In the genomic region with DNA sequence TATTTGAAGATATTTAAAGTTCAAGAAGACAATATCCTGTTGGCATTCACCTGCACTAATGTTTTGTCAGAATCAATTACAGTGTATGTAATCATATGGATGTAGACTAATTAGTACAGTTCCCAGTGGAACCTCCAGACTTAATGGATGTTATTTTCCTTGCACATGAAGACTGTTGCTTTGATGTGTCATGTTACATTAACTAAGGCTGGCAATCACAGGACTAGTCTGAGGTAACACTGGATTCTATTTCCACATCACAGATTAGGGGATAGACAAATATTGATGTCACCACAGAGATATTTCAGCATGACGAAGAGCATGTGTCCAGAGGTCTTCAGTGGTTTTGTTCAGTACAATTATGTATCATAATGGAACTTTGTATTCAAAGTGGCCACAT, we compare ENCODE assay signal across 25 mouse cellular contexts.
DNase-seq lines count a peak whose midpoint lies in the region; ATAC-seq and TF ChIP-seq lines count a peak whose summit lies in the region.
"Had no signal": no experiment of that assay in that cellular context is flagged by ENCODE, and none has a peak within 500 bp of the region (broad histone marks: within the 10 kb centered on the region; RNA-seq: fewer than 3 reads in every experiment).

No protein-coding gene starts in this region.

- DNase-seq in midbrain, embryonic 14.5 days, result peak; percentile 39
- DNase-seq in midbrain, embryonic 11.5 days (ENCODE audit: low spot score, missing footprints), result no peak
- DNase-seq in Muller cell, postnatal 12 days (ENCODE audit: inconsistent ontology term), result peak; percentile 71
- peak; percentile 17 for DNase-seq in midbrain, postnatal 0 days (ENCODE audit: low spot score)
- no peak for DNase-seq in spleen, adult 12 weeks (ENCODE audit: low spot score)
- no peak for DNase-seq in layer of hippocampus, adult 8-10 months (ENCODE audit: low spot score in 2 of 2)
- DNase-seq in urinary bladder, postnatal 10 days (ENCODE audit: low spot score), result no peak
- DNase-seq: adrenal gland, postnatal 10 days; B cell, adult 2 months; cerebellum, adult 11-12 months; cerebellum, adult 9-11 months; cerebellum, postnatal 36 days; gastrocnemius, adult 2 months; gastrocnemius, postnatal 25 days; heart, adult 11 months; heart, postnatal 36 days had no signal

- no peak overlapping the region for H3K4me3 ChIP-seq in midbrain, embryonic 14.5 days (replicated peaks; ENCODE audit: low read depth, low read length)
- H3K4me3 ChIP-seq in midbrain, embryonic 11.5 days (ENCODE audit: low read depth, low read length), result no peak overlapping the region
- no peak overlapping the region for H3K4me3 ChIP-seq in embryonic facial prominence, embryonic 12.5 days
- no peak overlapping the region for H3K4me3 ChIP-seq in midbrain, postnatal 0 days (ENCODE audit: low read depth, low read length)
- H3K4me3 ChIP-seq: embryonic facial prominence, embryonic 15.5 days; erythroblast, embryonic 14.5 days; forebrain, embryonic 10.5 days; gastrocnemius, adult 2 months; heart, embryonic 13.5 days; hindbrain, embryonic 15.5 days had no signal

- H3K9me3 ChIP-seq in midbrain, embryonic 14.5 days (ENCODE audit: control insufficient read depth, low read length), result no peaks in the 10 kb centered on the region
- H3K9me3 ChIP-seq in midbrain, embryonic 11.5 days (ENCODE audit: control insufficient read depth, low read length), result no peaks in the 10 kb centered on the region
- no peaks in the 10 kb centered on the region for H3K9me3 ChIP-seq in embryonic facial prominence, embryonic 12.5 days
- no peaks in the 10 kb centered on the region for H3K9me3 ChIP-seq in midbrain, postnatal 0 days (ENCODE audit: low read length)
- H3K9me3 ChIP-seq: embryonic facial prominence, embryonic 15.5 days; forebrain, embryonic 10.5 days; G1E; heart, embryonic 13.5 days; hindbrain, embryonic 15.5 days had no signal

- H3K36me3 ChIP-seq in midbrain, embryonic 14.5 days (ENCODE audit: control insufficient read depth, insufficient read depth, low read length), result no peaks in the 10 kb centered on the region
- no peaks in the 10 kb centered on the region for H3K36me3 ChIP-seq in midbrain, embryonic 11.5 days (ENCODE audit: control insufficient read depth, insufficient read depth, low read length)
- no peaks in the 10 kb centered on the region for H3K36me3 ChIP-seq in embryonic facial prominence, embryonic 12.5 days
- no peaks in the 10 kb centered on the region for H3K36me3 ChIP-seq in midbrain, postnatal 0 days (ENCODE audit: insufficient read depth, low read length)
- H3K36me3 ChIP-seq: embryonic facial prominence, embryonic 15.5 days; forebrain, embryonic 10.5 days; G1E; heart, embryonic 13.5 days; hindbrain, embryonic 15.5 days had no signal

- no peak overlapping the region for H3K4me2 ChIP-seq in midbrain, embryonic 14.5 days (ENCODE audit: low read length)
- H3K4me2 ChIP-seq in midbrain, embryonic 11.5 days, result no peak overlapping the region
- no peak overlapping the region for H3K4me2 ChIP-seq in embryonic facial prominence, embryonic 12.5 days (replicated peaks)
- H3K4me2 ChIP-seq in midbrain, postnatal 0 days (ENCODE audit: low read depth, low read length, poor library complexity, severe bottlenecking), result no peak overlapping the region
- H3K4me2 ChIP-seq: embryonic facial prominence, embryonic 15.5 days; heart, embryonic 13.5 days; hindbrain, embryonic 15.5 days had no signal

- no peak overlapping the region for H3K9ac ChIP-seq in midbrain, embryonic 14.5 days (replicated peaks; ENCODE audit: low read length)
- H3K9ac ChIP-seq in midbrain, embryonic 11.5 days (ENCODE audit: low read length), result no peak overlapping the region
- no peak overlapping the region for H3K9ac ChIP-seq in embryonic facial prominence, embryonic 12.5 days
- H3K9ac ChIP-seq in midbrain, postnatal 0 days (replicated peaks; ENCODE audit: low read length, poor library complexity, severe bottlenecking), result no peak overlapping the region
- H3K9ac ChIP-seq: embryonic facial prominence, embryonic 15.5 days; heart, embryonic 13.5 days; hindbrain, embryonic 15.5 days had no signal

- H3K27me3 ChIP-seq in midbrain, embryonic 14.5 days (ENCODE audit: control insufficient read depth, insufficient read depth, low read length), result no peaks in the 10 kb centered on the region
- no peaks in the 10 kb centered on the region for H3K27me3 ChIP-seq in midbrain, embryonic 11.5 days (ENCODE audit: control insufficient read depth, insufficient read depth, low read length)
- no peaks in the 10 kb centered on the region for H3K27me3 ChIP-seq in embryonic facial prominence, embryonic 12.5 days
- H3K27me3 ChIP-seq in midbrain, postnatal 0 days (ENCODE audit: insufficient read depth, low read length), result no peaks in the 10 kb centered on the region
- H3K27me3 ChIP-seq: embryonic facial prominence, embryonic 15.5 days; heart, embryonic 13.5 days; hindbrain, embryonic 15.5 days had no signal

- 0 out of 2 replicates have a peak, but pooled peaks have one; percentile 31 for ATAC-seq in midbrain, embryonic 14.5 days (ENCODE audit: low FRiP score, low TSS enrichment)
- no peak for ATAC-seq in midbrain, embryonic 11.5 days (ENCODE audit: low FRiP score)
- 0 out of 2 replicates have a peak, but pooled peaks have one; percentile 47 for ATAC-seq in embryonic facial prominence, embryonic 12.5 days (ENCODE audit: insufficient number of reproducible peaks, insufficient read depth, low FRiP score, low TSS enrichment)
- ATAC-seq in midbrain, postnatal 0 days (ENCODE audit: low FRiP score), result no peak
- ATAC-seq: CD4-positive, CD25-positive, alpha-beta regulatory T cell, adult 4 months; forebrain, embryonic 14.5 days had no signal

- no peak overlapping the region for H3K27ac ChIP-seq in midbrain, embryonic 14.5 days (replicated peaks; ENCODE audit: low read depth, low read length)
- H3K27ac ChIP-seq in midbrain, embryonic 11.5 days (ENCODE audit: low read depth, low read length), result no peak overlapping the region
- H3K27ac ChIP-seq in embryonic facial prominence, embryonic 12.5 days, result no peak overlapping the region
- H3K27ac ChIP-seq in midbrain, postnatal 0 days (ENCODE audit: low read depth, low read length), result no peak overlapping the region
- H3K27ac ChIP-seq: embryonic facial prominence, embryonic 15.5 days; forebrain, embryonic 10.5 days; gastrocnemius, adult 2 months; heart, embryonic 13.5 days; hindbrain, embryonic 15.5 days had no signal

- H3K4me1 ChIP-seq in midbrain, embryonic 14.5 days (ENCODE audit: control insufficient read depth, insufficient read depth, low read length), result no peaks in the 10 kb centered on the region
- H3K4me1 ChIP-seq in midbrain, embryonic 11.5 days (ENCODE audit: control insufficient read depth, insufficient read depth, low read length), result no peaks in the 10 kb centered on the region
- no peaks in the 10 kb centered on the region for H3K4me1 ChIP-seq in embryonic facial prominence, embryonic 12.5 days
- H3K4me1 ChIP-seq in midbrain, postnatal 0 days (ENCODE audit: insufficient read depth, low read length), result no peaks in the 10 kb centered on the region
- H3K4me1 ChIP-seq: embryonic facial prominence, embryonic 15.5 days; forebrain, embryonic 10.5 days; heart, embryonic 13.5 days; hindbrain, embryonic 15.5 days had no signal

- WGBS in midbrain, embryonic 14.5 days, result 62% methylated on average over 1 of the region's 1 CpGs
- WGBS in midbrain, embryonic 11.5 days, result 84% methylated on average over 1 of the region's 1 CpGs
- WGBS in embryonic facial prominence, embryonic 12.5 days, result 31% methylated on average over 1 of the region's 1 CpGs
- WGBS in midbrain, postnatal 0 days, result 77% methylated on average over 1 of the region's 1 CpGs

- TF ChIP-seq CTCF in midbrain, postnatal 0 days (IDR thresholded peaks at IDR 0.05), result no peak

Comparison
In these comparisons a context has a peak if more than half of its experiments do, and no peak if none do; other contexts are left out.
1. ATAC-seq: peak in midbrain, embryonic 14.5 days (single experiment) and embryonic facial prominence, embryonic 12.5 days (single experiment); none in midbrain, embryonic 11.5 days (single experiment) and midbrain, postnatal 0 days (single experiment).
2. DNase-seq: peak in midbrain, embryonic 14.5 days (single experiment), Muller cell, postnatal 12 days (single experiment) and midbrain, postnatal 0 days (single experiment); none in midbrain, embryonic 11.5 days (single experiment), spleen, adult 12 weeks (single experiment), layer of hippocampus, adult 8-10 months (0 of 2) and urinary bladder, postnatal 10 days (single experiment).